Mouse (Mus musculus) C2C12 (cell line): ENCODE measurements around the gene Gm10491.

Source experiments
- CEBPB ChIP-seq: IDR thresholded peaks from one replicate; pipeline ENCODE4 v1.6.1; 2011; ENCODE audit warnings: low read depth, mild to moderate bottlenecking, control low read depth, moderate library complexity
- CTCF ChIP-seq: IDR thresholded peaks from one replicate; pipeline ENCODE4 v1.5.1; 2011; ENCODE audit not compliant: control insufficient read depth, insufficient read depth, insufficient read length
- FOSL1 ChIP-seq: IDR thresholded peaks from one replicate; pipeline ENCODE4 v1.8.0; 2011; ENCODE audit warnings: mild to moderate bottlenecking, low read length; ENCODE audit not compliant: poor library complexity, insufficient read depth, severe bottlenecking
- MAX ChIP-seq: IDR thresholded peaks from one replicate; pipeline ENCODE4 v1.6.1; 2011; ENCODE audit warnings: mild to moderate bottlenecking, control low read depth
- MYOG ChIP-seq: IDR thresholded peaks from one replicate; pipeline ENCODE4 v1.6.1; 2011; ENCODE audit not compliant: control insufficient read depth, insufficient read length; ENCODE audit errors: extremely low read depth
- USF1 ChIP-seq: IDR thresholded peaks from one replicate; pipeline ENCODE4 v1.6.1; 2011; ENCODE audit warnings: low read depth, mild to moderate bottlenecking, control low read depth, moderate library complexity

- TF ChIP-seq CTCF, result no peak
- TF ChIP-seq MYOG, result no peak
- TF ChIP-seq USF1, result no peak
- TF ChIP-seq FOSL1, result no peak
- no peak for TF ChIP-seq MAX
- no peak for TF ChIP-seq CEBPB
Observed at GRCm38 (mm10) chrX:7907735-7908134, at the start of gene Gm10491.
